Mouse (Mus musculus) thymus, adult 2 months (tissue): ENCODE data around the gene Psmd4.

Experiments
- CTCF ChIP-seq: fragments of 200-500 bp; IDR thresholded peaks from 2 replicates; pipeline ENCODE4 v1.5.1; 2012; ENCODE audit warnings: mild to moderate bottlenecking, control low read depth, low read length, moderate library complexity, borderline replicate concordance; ENCODE audit not compliant: control insufficient read depth, poor library complexity, insufficient read depth; ENCODE audit errors: extremely low read depth
- POLR2A ChIP-seq: fragments of 200-500 bp; IDR thresholded peaks from 2 replicates; pipeline ENCODE4 v1.6.1; 2012; ENCODE audit warnings: mild to moderate bottlenecking, low read length, control low read depth, moderate library complexity; ENCODE audit not compliant: control insufficient read depth, poor library complexity, insufficient read depth; ENCODE audit errors: extremely low read depth

GRCm38 (mm10) chr3:94996946-94997345 lies 45.5 kb downstream of the Psmd4 start:
- no peak for TF ChIP-seq CTCF
- TF ChIP-seq POLR2A = no peak
